Mouse (Mus musculus) testis, adult 2 months (tissue): ENCODE measurements around the gene Slc39a2. TPM values are rescaled to one million over a fixed set of nuclear protein-coding genes. Genes with fewer than 3 reads are reported as not detected.

Experiments used
- H3K27ac ChIP-seq: fragments of 200-500 bp; 2 replicates; pipeline ENCODE4 v1.5.1; 2012; ENCODE audit warnings: low read depth, low read length; ENCODE audit not compliant: control insufficient read depth, insufficient read depth
- H3K27me3 ChIP-seq: fragments of 200-500 bp; 2 replicates; pipeline ENCODE4 v1.6.1; 2012; ENCODE audit warnings: mild to moderate bottlenecking, low read length, moderate library complexity; ENCODE audit not compliant: control insufficient read depth, insufficient read depth
- H3K36me3 ChIP-seq: fragments of 200-500 bp; 2 replicates; pipeline ENCODE4 v1.6.1; 2012; ENCODE audit warnings: mild to moderate bottlenecking, low read length; ENCODE audit not compliant: control insufficient read depth, insufficient read depth
- H3K4me1 ChIP-seq: fragments of 200-500 bp; 2 replicates; pipeline ENCODE4 v1.6.1; 2012; ENCODE audit warnings: low read length; ENCODE audit not compliant: control insufficient read depth, insufficient read depth
- H3K4me3 ChIP-seq: fragments of 200-500 bp; 2 replicates; pipeline ENCODE4 v1.5.1; 2012; ENCODE audit warnings: low read depth, mild to moderate bottlenecking, low read length, moderate library complexity, mixed read lengths; ENCODE audit not compliant: control insufficient read depth
- CTCF ChIP-seq: fragments of 200-500 bp; IDR thresholded peaks from 2 replicates; pipeline ENCODE4 v1.5.1; 2012; ENCODE audit warnings: low read depth, mild to moderate bottlenecking, inconsistent platforms, low read length, moderate library complexity; ENCODE audit not compliant: control insufficient read depth, insufficient read depth, insufficient replicate concordance
- POLR2A ChIP-seq: fragments of 200-500 bp; IDR thresholded peaks from 2 replicates; pipeline ENCODE4 v1.6.1; 2012; ENCODE audit warnings: low read depth, mild to moderate bottlenecking, inconsistent platforms, low read length, moderate library complexity; ENCODE audit not compliant: control insufficient read depth
- polyA plus RNA-seq: library from polyadenylated mRNA; depleted of rRNA; stranded (reverse); fragments of >200 nt; gene quantifications from 2 replicates; pipeline ENCODE4 v1.2.3, GENCODE M21; 2012; rRNA removed

Gene Slc39a2
- polyA plus RNA-seq, 1 experiment: 0.30 TPM

DNA sequence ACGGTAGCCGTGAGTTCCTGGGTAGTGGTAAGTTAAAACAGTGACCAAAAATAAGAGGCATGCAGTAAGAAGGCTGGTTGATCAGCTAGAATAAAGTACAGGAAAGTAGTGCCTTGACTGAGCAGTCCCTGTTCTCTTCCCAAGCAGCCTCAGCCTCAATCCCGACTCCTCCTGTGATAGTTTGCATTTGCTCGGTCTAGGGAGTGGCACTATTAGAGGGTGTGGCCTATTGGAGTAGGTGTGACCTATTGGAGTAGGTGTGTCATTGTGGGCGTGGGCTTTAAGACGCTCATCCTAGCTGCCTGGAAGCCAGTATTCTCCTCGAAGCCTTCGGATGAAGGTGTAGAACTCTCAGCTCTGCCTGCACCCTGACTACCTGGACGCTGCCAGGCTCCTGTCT, 46.3 kb downstream of the Slc39a2 start:
- no peak overlapping the region for H3K27ac ChIP-seq
- no peak for TF ChIP-seq CTCF
- no peak for TF ChIP-seq POLR2A
- H3K4me3 ChIP-seq: no peak overlapping the region
- H3K4me1 ChIP-seq: peaks cover 11% of the 10 kb centered on the region
- no peaks in the 10 kb centered on the region for H3K36me3 ChIP-seq
- H3K27me3 ChIP-seq: no peaks in the 10 kb centered on the region

DNA sequence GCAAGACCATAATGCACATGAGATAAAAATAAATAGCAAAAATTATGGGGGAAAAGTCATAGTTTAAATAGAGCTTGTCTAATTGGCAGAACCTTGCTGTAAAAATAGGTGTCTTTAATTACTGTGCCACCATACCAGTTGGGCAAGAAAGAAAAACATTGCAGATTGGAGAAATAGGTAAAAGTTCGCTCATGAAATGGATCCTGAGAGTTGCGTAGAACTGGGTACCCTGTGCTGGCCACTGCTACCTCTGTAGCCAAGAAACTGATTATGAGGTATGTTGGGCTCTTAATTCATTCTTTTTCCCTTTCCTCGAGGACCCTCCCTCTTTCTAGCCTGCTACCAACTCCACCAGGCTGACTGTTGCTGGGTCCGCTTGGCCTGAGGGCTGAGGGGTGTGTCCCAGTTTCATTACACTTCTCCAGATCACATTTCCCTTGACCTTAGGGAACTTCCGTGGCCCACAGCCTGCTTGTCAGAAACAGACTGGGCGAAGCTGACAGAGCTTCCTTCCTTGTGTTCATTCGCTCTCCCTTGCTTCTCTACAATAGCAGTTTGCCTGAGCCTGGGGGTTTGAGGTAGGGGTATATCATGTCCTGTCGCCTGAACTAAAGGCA, 48.4 kb downstream of the Slc39a2 start:
- TF ChIP-seq CTCF (no peak), POLR2A (no peak)
- H3K27ac ChIP-seq: 0 out of 2 replicates have a peak overlapping the region, but pooled peaks have one; percentile 1
- no peaks in the 10 kb centered on the region for H3K36me3 ChIP-seq
- H3K4me1 ChIP-seq: peaks cover 11% of the 10 kb centered on the region
- H3K27me3 ChIP-seq: no peaks in the 10 kb centered on the region
- no peak overlapping the region for H3K4me3 ChIP-seq

DNA sequence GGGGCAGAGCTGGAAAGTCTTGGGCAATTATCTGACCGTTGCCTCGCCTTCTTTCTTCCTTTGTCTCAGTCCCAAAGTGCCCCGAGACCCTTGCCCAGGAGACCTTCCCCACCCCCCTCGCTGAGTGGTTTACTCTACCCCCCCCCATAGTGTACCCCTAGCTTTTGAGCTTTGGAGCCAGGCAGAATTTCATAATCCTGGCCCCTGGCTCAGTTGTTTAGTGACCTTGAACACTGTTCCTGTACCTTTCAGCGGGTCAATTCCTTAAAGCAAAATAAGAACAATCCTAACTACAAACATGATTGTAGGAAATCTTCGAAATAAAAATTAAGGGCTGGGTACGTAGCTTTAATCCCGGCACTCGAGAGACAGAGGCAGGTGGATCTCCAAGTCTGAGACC, 48.9 kb downstream of the Slc39a2 start:
- Histone ChIP-seq H3K27me3 (no peaks in the 10 kb centered on the region), H3K27ac (no peak overlapping the region), H3K4me3 (no peak overlapping the region), H3K36me3 (no peaks in the 10 kb centered on the region), H3K4me1 (peaks cover 11% of the 10 kb centered on the region)
- no peak for TF ChIP-seq CTCF
- TF ChIP-seq POLR2A: no peak

DNA sequence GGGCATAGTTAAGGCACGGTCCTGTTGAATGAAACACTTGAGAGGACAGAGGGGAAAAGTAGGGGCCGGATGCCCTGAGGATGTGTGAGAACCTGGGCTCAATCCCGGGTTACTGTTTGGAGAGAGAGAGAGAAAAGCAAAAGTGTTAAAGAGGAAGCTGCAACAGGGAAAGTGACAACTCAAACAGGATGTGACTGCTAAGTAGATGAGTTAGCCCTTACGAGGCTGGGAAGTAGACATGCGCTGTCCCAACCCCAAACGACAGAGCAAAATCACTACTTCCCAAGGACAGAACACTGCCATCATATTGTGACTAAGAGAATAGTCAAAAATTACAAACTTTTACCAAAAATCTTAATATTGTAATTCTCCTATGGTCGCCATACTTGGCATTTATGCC, 49.5 kb downstream of the Slc39a2 start:
- no peak for TF ChIP-seq POLR2A
- no peak for TF ChIP-seq CTCF
- Histone ChIP-seq H3K4me1 (peaks cover 11% of the 10 kb centered on the region), H3K4me3 (no peak overlapping the region), H3K36me3 (no peaks in the 10 kb centered on the region), H3K27me3 (no peaks in the 10 kb centered on the region), H3K27ac (no peak overlapping the region)

DNA sequence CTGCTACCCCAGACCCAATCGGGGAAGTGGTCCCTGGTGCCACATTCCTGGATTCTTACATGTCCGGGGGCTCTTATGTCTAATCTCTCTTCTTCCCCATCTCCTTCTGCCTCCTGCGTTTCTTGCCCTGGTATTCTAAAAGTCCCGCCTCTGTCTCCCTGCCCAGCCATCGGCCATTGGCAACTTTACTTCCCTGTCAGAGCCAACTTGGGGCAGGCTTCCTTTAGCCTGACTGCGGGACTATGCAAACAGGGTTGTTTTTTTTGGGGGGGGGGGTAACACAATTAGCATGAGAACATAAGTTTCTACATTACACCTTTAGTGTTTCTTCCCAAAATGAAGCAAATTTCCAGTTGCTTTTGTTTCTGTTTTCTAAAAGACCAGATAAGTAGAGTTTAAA, 50.6 kb downstream of the Slc39a2 start:
- Histone ChIP-seq H3K4me1 (peaks cover 11% of the 10 kb centered on the region), H3K27me3 (no peaks in the 10 kb centered on the region), H3K4me3 (peak overlapping the region; percentile 27), H3K36me3 (no peaks in the 10 kb centered on the region), H3K27ac (no peak overlapping the region)
- TF ChIP-seq CTCF (no peak), POLR2A (no peak)

Other genes starting within 250 kb of the Slc39a2 start
- gene Gm17079, start 197.4 kb upstream of the Slc39a2 start, polyA plus RNA-seq: 1.9 and 2.2 TPM in 2 replicates
- 7.2 and 11.5 TPM in 2 replicates for gene Gm5800, start 175.7 kb upstream of the Slc39a2 start, polyA plus RNA-seq
- gene Ang4, start 119.3 kb upstream of the Slc39a2 start, polyA plus RNA-seq: 0.16 TPM in 1 of 2 replicates, not detected in the other
- gene AY358078, start 92.8 kb upstream of the Slc39a2 start, polyA plus RNA-seq: 1.1 and 1.3 TPM in 2 replicates
- gene Ear6, start 39.2 kb upstream of the Slc39a2 start, polyA plus RNA-seq: 0.12 TPM in 1 of 2 replicates, not detected in the other
- 14.4 and 15.8 TPM in 2 replicates for gene Mettl17, start 8.0 kb upstream of the Slc39a2 start, polyA plus RNA-seq
- 27.3 and 31.6 TPM in 2 replicates for gene Ndrg2, start 21.3 kb downstream of the Slc39a2 start, polyA plus RNA-seq
- 153 and 181 TPM in 2 replicates for gene Tppp2, start 25.5 kb downstream of the Slc39a2 start, polyA plus RNA-seq
- 0.07 TPM in 1 of 2 replicates, not detected in the other for gene Rnase13, start 29.9 kb downstream of the Slc39a2 start, polyA plus RNA-seq
- gene Arhgef40, start 91.8 kb downstream of the Slc39a2 start, polyA plus RNA-seq: 5.6 and 6.6 TPM in 2 replicates
- gene Tmem253, start 122.8 kb downstream of the Slc39a2 start, polyA plus RNA-seq: 2.0 and 2.1 TPM in 2 replicates
- gene Zfp219, start 127.8 kb downstream of the Slc39a2 start, polyA plus RNA-seq: 161 and 174 TPM in 2 replicates
- gene Olfr221, start 149.6 kb downstream of the Slc39a2 start, polyA plus RNA-seq: 0.45 and 0.53 TPM in 2 replicates
- gene Hnrnpc, start 211.1 kb downstream of the Slc39a2 start, polyA plus RNA-seq: 55.9 and 64.2 TPM in 2 replicates
- gene Rpgrip1, start 217.8 kb downstream of the Slc39a2 start, polyA plus RNA-seq: 387 and 406 TPM in 2 replicates